Mouse (Mus musculus) thymus, adult 18-20 months (tissue): ENCODE measurements around the gene Csf2rb.
"Not testable (repeated sequence)": the region's sequence is repeated elsewhere in the genome, so short reads cannot be mapped to it uniquely, and the experiment has no call there.

Source experiments
- DNase-seq, 2 experiments: peaks; one replicate each; pipeline ENCODE4 v3.0.0; 2022; ENCODE audit warnings: mixed read lengths in 2 of 2

The Csf2rb gene

GRCm38 (mm10) chr15:78327753-78328341 lies 2.3 kb downstream of the Csf2rb start:
- DNase-seq = not testable (repeated sequence)

DNA sequence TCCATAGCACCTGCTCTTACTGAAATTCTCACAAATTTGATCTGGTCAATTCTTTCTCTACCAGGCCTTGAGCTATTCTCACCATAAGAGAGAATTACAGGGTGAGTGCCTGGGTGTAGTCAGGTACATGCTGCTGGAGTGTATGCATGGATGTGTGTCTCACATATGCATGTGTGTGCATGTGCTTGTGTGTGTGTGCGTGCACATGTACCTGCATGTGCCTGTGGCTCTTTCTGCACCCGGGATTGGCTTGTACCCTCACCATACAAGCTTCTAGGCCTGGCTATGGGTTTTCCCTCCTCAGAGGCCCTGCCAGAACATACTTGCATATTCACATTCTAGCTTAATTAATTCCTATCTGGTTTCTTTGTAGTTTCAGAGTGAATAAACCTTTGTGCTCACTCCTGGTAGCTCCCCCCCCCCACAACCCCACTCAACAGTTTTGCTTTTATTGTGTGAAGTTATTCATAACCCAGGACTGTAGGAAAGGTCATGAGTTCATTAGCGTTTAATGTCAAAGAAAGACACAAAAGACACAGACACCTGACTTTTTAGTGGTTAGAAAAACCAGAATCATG lies 3.1 kb downstream of the Csf2rb start:
- no peak for DNase-seq

- DNase-seq = not testable (repeated sequence)
Observed at GRCm38 (mm10) chr15:78329972-78330371, 4.4 kb downstream of the Csf2rb start.

DNA sequence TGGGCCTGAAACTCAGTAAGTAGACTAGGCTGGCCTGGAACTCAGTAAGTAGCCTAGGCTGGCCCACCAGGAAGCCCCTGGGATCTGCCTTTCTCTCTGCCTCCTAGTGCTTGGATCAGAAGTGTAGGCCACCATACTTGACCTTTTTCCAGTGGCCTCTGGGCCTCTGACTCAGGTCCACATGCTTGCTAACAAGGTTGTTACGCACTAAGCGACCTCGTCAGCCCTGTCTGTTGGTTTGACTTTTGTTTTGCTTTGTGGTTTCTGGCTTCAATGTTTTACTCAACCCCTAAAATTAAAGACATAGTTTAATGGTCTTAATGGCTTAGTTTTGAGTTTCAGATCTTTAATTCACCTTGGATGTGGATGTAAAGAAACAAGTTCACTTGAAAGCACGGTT lies 5.2 kb downstream of the Csf2rb start:
- DNase-seq = no peak

DNA sequence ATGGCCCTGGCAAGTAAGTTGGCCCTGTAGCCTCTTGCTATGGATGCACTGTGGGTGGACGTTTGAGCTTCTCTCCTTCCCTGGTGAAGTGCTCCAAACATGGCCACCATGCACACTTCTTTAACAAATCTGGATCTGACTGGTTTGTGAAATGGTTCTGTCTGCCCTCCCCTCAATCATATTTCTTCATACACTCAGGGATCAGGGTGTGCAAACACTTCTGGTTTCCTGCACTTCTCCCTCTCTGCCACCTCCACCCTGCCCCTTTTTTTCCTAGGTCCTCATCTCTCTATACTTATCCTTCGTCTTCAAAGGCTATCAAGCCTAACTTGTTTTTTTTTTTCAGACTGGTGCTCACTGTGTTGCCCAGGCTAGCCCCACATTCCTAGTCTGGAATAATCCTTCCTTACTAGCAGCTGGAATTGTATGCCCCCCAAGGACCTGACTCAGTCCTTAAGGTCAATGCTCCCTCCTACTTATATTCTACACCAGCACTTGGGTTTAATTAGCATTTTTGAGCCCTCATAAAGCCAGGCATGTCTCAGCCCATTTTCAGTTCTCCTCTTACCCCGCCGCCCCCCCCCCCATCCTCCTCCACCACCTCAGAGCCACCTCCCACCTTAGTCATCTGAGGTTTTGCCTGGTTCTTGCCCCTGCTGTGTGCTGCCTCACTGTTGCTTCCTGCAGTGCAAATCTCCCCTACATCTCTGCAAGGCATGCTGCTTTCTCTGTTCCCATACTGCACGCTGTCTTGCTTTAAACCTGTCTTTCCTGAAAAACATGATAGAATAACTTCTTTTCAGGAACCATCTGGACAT lies 6.2 kb downstream of the Csf2rb start:
- no peak for DNase-seq

- no peak for DNase-seq
Observed at GRCm38 (mm10) chr15:78332981-78333380, 7.4 kb downstream of the Csf2rb start.

DNA sequence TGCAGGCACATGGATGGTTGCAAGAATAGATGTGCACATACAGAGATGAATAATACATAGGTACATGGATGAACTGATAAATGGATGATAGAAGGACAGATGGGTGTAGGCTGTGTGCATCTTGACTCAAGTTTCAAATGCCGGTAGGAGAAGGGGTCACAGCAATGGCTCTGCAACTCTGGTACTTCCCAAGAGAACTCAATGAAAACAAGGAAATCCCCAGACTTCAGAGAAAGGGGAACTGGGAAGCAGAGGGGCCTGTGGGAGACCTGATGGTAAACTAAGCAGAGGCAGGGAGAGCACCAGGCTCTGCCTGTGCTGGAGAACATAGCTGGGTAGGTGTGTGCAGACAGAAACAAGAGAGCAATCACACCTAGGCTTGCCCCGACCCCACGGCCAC lies 8.8 kb downstream of the Csf2rb start:
- DNase-seq = no peak

DNA sequence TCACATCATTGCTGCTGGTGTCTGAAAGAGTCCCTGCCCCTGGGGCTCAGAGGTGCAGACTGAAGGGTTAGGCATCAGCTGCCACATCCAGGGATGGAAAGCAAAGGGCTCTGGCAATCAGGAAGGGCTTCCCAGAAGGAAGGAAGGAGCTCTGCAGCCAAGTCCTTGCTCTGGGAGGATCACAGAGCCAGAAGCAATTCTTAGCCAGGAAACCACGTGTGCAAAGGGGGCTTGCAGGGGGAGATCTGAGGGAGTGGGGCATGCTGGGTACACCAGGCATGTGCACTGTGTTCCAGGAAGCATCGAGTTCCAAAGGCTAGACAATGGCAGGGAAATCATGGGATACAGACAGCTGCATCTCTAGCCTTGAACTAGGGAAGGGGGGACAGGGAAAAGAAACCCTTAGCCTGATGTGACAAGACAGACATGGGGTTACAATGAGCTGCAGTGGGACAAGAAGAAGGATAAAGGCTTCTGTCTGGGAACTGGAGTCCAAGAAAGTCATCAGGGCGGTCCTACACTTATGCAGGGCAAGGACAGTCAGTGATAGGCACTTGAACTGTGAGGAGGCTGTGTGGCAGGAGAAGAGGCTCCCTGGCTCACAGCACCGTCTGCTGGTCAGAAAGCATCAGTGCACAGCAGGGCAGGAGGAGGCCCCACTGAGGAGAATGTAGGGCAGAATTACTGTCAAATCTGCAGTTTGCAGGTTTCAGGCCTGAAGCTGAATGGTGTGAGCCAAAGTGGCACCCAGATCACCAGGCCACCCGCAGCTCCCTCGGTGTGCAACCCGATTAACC lies 14.3 kb downstream of the Csf2rb start:
- DNase-seq = not testable (repeated sequence)

GRCm38 (mm10) chr15:78340919-78341318 lies 15.4 kb downstream of the Csf2rb start:
- DNase-seq = not testable (repeated sequence)

GRCm38 (mm10) chr15:78343683-78344082 lies 18.1 kb downstream of the Csf2rb start:
- DNase-seq = no peak

GRCm38 (mm10) chr15:78344567-78344966 lies 19.0 kb downstream of the Csf2rb start:
- DNase-seq = no peak

DNA sequence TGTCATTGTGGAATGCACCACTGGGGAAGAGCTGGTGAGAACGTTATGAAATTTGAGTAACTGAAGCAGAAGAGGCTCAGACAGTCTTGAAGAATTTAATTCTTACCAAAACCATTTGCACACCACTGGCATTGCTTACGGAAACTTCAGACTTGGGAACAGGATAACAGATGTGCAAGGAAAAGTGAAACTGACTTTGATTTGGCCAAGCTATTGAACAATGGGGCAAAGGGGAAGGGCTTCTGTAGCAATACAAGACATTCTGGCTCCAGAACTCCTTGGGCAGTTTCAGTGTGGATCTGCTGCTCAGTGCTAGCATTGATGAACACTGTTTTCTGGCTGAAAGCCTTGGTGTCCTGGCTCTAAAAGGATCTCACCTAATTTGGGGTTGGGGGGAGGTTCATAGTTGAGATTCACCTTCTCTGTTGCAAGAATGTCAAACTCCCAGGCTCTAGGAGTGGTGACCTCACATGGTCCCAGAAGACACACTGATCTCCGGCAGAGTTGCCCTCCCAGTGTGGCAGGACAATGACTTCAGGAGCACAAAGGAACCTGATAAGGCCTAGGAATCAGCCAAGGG lies 26.1 kb downstream of the Csf2rb start:
- DNase-seq = no peak

GRCm38 (mm10) chr15:78354958-78355357 lies 29.4 kb downstream of the Csf2rb start:
- no peak for DNase-seq

DNA sequence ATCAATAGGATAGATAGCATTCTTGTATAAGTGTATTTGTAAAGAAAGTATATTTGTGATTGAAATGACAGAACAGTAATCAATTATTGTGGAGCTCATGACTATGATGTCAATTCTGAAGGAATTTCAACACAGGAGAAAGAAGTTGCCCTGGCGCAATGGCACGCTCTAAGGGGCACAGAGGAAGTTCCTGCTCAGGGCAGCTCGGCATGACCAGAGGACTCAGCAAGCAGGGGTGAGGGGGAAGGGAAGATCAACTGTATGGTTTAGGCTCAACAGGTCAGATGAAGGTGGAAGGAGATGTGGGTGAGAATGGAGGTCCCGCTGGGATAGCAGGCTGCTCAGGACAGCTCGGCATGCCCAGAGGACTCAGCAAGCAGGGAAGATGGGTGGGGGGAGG lies 30.0 kb downstream of the Csf2rb start:
- DNase-seq = no peak

- no peak for DNase-seq
Observed at GRCm38 (mm10) chr15:78365916-78366315, 40.4 kb downstream of the Csf2rb start.

GRCm38 (mm10) chr15:78366875-78367274 lies 41.3 kb downstream of the Csf2rb start:
- DNase-seq = no peak

GRCm38 (mm10) chr15:78367811-78368210 lies 42.3 kb downstream of the Csf2rb start:
- DNase-seq = no peak

GRCm38 (mm10) chr15:78368926-78369346 lies 43.4 kb downstream of the Csf2rb start:
- DNase-seq = peak in 1 of 2 experiments; percentile 18

- DNase-seq = no peak
Observed at GRCm38 (mm10) chr15:78369641-78370040, 44.1 kb downstream of the Csf2rb start.

GRCm38 (mm10) chr15:78372796-78373195 lies 47.2 kb downstream of the Csf2rb start:
- DNase-seq = no peak

DNA sequence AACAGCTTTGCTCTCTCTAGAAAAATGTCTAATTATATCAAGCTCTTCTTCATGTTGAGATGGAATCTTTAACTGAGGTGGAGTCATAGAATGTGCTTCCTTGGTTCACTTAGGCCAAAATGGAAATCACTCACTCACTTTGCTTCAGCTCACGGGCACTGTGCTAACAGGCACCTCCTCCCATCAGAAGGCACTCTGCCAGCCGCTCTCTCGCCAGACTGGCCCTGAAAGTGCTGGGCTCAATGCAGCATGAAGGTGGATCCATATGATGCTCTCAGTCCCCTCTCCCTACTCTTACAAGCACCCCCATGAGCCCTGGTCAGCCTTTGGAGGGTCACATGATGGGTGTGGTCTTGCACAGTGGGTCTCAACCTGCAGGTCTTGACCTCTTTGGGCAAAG lies 48.7 kb downstream of the Csf2rb start:
- no peak for DNase-seq

DNA sequence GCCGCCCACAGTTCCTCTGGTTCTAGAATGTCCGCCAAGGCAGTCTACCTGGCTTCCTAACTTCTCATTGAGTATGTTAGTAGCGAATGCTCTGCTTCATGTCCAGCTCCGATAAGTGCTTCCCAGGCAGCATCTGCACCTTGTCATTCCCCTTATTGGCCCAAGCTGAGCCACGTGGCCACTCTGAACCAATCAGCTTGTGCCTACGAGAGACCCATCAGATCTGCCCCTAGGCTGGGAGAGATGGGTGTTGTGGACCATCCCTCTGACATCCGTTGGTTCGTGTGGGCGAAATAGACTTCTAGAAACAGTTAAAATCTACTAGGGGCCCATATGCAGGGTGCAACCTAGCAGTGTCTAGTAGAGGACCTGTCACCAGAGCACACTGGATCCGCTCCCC lies 52.3 kb downstream of the Csf2rb start:
- DNase-seq = no peak

DNA sequence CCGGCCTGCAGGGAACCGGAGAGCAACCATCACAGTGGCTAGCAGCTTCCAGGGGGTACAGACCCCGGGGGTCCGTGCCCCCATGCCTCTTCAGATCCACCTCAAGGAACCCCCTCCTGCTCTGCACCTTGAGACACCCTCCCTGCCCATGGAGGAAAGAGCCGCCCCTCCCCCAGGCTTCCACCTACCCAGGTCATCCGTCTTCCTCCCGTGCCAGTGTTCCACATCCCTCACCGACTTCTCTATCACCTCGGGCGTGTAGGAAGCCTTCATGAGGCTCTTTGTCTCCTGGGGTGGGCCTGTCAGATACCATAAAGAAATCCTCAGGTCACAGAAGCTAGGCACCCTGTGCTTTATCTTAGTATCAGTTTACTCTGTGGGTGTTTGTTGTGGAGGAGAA lies 53.0 kb downstream of the Csf2rb start:
- no peak for DNase-seq
